Mouse (Mus musculus): ENCODE measurements around the gene Zfp398. TPM values are rescaled to one million over a fixed set of nuclear protein-coding genes. Genes with fewer than 3 reads are reported as not detected.
A peak's percentile ranks its signal among the peaks of the same experiment; 100 is the strongest.
"Not testable (repeated sequence)": the region's sequence is repeated elsewhere in the genome, so short reads cannot be mapped to it uniquely, and the experiment has no call there.

Zfp398 gene
- polyA plus RNA-seq, 1 experiment from 2014 or later: 18.6 TPM

DNA sequence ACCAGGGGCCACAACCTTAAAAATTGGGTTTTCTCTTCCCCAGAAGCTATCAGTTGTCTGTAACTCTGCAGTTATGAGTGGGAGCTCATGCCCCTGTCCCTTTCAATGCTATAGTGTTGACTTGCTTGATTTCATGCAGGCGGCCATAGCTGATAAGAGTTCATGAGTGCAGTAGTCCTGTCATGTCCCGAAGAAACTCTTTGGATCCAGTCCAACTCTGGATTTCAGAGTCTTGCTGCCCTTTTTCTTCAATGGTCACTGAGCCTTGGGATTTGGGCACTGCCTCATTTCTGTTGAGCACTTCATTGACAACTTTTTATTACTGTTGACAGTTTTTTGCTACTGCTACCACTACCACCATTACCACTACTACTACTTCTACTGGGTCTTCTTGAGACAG is 2.2 kb downstream of the Zfp398 start:
- no peak overlapping the region for H3K27ac ChIP-seq

DNA sequence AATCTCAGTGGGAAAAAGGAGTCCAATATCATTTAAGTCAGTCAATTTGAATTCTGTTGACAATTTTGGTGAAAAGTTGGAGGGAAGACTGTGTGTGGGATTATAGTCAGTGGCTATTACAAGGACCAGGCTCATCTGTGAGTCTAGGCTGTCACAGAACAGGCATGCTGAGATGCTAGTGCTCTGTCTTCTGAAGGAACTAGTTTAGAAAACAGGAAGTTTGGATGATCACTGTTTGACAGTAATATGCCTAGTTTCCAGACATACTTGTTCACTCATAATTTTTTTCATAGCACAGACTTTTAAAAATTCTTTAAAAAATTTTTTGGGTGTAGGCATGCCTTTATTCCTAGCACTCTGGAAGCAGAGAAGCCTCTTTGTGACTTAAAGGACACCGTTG is 5.6 kb downstream of the Zfp398 start:
- H3K9me3 ChIP-seq (ENCODE audit: control insufficient read depth, low read length): no peaks in the 10 kb centered on the region
- ATAC-seq (ENCODE audit: low FRiP score) (no peak), DNase-seq (ENCODE audit: low spot score) (no peak)
- peaks cover 39% of the 10 kb centered on the region for H3K36me3 ChIP-seq (replicated peaks; ENCODE audit: control insufficient read depth, insufficient read depth)
- peaks cover 13% of the 10 kb centered on the region; the same call in 1 of the 2 replicates for H3K4me1 ChIP-seq (replicated peaks; ENCODE audit: control insufficient read depth, insufficient read depth, low read length)
- 95% methylated on average over 1 of the region's 1 CpGs for WGBS
- H3K4me2 ChIP-seq (replicated peaks): no peak overlapping the region
- no peak overlapping the region for H3K4me3 ChIP-seq (replicated peaks; ENCODE audit: low read length)
- no peak overlapping the region for H3K9ac ChIP-seq
- H3K27me3 ChIP-seq (ENCODE audit: control insufficient read depth, insufficient read depth, low read length): no peaks in the 10 kb centered on the region
- no peak overlapping the region for H3K27ac ChIP-seq

More for the DNA sequence above, 2.2 kb downstream of the Zfp398 start:
- Histone ChIP-seq H3K36me3 (replicated peaks; ENCODE audit: control insufficient read depth, insufficient read depth) (peaks cover 19% of the 10 kb centered on the region), H3K4me1 (replicated peaks; ENCODE audit: control insufficient read depth, insufficient read depth, low read length) (peaks cover 13% of the 10 kb centered on the region; the same call in 1 of the 2 replicates), H3K4me2 (replicated peaks) (no peak overlapping the region), H3K27me3 (ENCODE audit: control insufficient read depth, insufficient read depth, low read length) (no peaks in the 10 kb centered on the region), H3K4me3 (replicated peaks; ENCODE audit: low read length) (no peak overlapping the region), H3K9me3 (ENCODE audit: control insufficient read depth, low read length) (no peaks in the 10 kb centered on the region), H3K9ac (0 out of 2 replicates have a peak overlapping the region, but pooled peaks have one; percentile 6)
- ATAC-seq (ENCODE audit: low FRiP score) (no peak), DNase-seq (ENCODE audit: low spot score) (no peak)
- WGBS: 84% methylated on average over 2 of the region's 2 CpGs

DNA sequence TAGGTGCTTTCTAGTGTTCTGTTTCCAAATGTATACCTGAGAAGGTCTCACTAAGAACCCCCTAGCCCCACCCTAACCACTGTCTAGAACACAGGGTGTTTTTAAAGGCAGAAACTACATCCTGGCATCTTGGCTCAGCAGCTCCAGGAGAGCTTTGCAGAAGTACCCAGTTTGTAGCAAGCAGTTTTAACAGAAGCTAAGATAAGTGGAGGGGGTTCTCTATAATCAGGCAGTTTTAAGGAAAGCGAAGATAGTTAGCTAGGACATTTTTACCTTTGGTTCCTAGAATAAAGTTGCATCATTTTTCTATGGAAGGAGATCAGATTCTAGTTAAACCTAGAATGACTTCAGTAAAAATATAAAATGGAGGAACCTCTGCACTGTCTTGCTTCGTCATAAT is 6.4 kb downstream of the Zfp398 start:
- peaks cover 10% of the 10 kb centered on the region; the same call in 1 of the 2 replicates for H3K4me1 ChIP-seq (replicated peaks; ENCODE audit: control insufficient read depth, insufficient read depth, low read length)
- no peak overlapping the region for H3K27ac ChIP-seq
- H3K9me3 ChIP-seq (ENCODE audit: control insufficient read depth, low read length): no peaks in the 10 kb centered on the region
- H3K4me2 ChIP-seq (replicated peaks): no peak overlapping the region
- DNase-seq (ENCODE audit: low spot score) (no peak), ATAC-seq (ENCODE audit: low FRiP score) (no peak)
- no peak overlapping the region for H3K4me3 ChIP-seq (replicated peaks; ENCODE audit: low read length)
- H3K36me3 ChIP-seq (replicated peaks; ENCODE audit: control insufficient read depth, insufficient read depth): peaks cover 39% of the 10 kb centered on the region
- H3K9ac ChIP-seq: no peak overlapping the region
- 95% methylated on average over 2 of the region's 2 CpGs for WGBS
- H3K27me3 ChIP-seq (ENCODE audit: control insufficient read depth, insufficient read depth, low read length): no peaks in the 10 kb centered on the region

DNA sequence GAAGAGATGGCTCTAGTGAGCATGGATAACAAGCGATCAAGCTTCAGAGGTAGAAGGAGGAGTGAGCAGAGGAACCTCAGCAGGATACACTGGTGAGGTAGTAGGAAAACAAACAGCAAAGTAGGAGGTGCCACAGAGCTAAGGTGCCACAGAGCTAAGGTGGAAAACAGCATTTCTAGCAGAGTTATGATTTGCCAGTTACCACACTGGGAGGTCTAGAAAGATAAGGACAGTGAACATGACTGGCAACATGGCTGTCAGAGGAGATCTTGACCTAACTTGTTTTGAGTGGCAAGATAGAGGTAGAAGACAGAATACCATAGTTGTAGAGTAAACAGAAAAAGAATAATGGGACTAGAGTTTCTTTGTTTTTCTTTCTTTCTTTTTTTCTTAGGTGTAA is 6.9 kb downstream of the Zfp398 start:
- no peak for ATAC-seq (ENCODE audit: low FRiP score)
- Histone ChIP-seq H3K27ac (no peak overlapping the region), H3K36me3 (replicated peaks; ENCODE audit: control insufficient read depth, insufficient read depth) (peaks cover 39% of the 10 kb centered on the region), H3K4me1 (replicated peaks; ENCODE audit: control insufficient read depth, insufficient read depth, low read length) (peaks cover 7% of the 10 kb centered on the region; the same call in 1 of the 2 replicates), H3K9me3 (ENCODE audit: control insufficient read depth, low read length) (no peaks in the 10 kb centered on the region), H3K4me2 (replicated peaks) (no peak overlapping the region), H3K9ac (no peak overlapping the region), H3K27me3 (ENCODE audit: control insufficient read depth, insufficient read depth, low read length) (no peaks in the 10 kb centered on the region), H3K4me3 (replicated peaks; ENCODE audit: low read length) (no peak overlapping the region)
- DNase-seq (ENCODE audit: low spot score): no peak
- WGBS: 100% methylated on average over 1 of the region's 1 CpGs

DNA sequence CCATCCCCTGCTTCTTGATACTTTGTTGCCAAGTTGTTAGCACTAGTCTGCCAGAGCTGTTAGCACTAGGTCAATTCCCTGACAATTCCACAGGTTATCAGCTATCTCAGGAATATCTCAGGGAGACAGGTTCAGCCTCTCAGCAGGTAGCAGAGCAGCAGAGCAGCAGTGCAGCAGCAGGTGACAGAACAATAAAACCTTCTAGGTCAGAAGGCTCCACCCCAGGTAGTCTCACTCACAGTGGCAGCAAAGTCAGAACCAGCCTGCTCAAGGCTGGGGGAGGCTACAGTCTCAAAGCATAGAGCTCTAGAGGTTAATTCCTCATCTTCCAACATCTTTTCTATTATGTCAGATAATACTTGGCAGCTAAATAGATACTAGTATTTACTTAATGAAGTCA is 10.3 kb downstream of the Zfp398 start:
- ATAC-seq (ENCODE audit: low FRiP score): no peak

DNA sequence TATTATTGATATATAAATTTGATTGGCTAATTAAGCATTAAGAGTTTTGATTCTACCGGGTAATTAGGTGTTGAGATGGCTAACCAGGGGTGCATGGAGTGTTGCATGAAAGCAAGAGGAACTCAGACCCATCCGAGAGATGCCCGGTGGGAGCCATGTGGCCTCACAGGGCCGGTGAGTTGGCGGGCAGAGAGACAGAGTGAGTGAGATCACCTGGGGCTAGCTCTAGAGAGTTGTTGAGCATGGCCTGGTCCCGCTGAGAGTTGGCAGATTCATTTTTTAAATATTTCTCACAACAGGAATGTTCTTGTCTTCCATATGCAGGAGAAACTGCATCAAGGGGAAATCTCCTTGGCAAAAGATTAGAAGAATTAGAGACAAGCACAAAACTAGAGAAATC is 21.8 kb downstream of the Zfp398 start:
- no peaks in the 10 kb centered on the region for H3K9me3 ChIP-seq (ENCODE audit: control insufficient read depth, low read length)
- 95% methylated on average over 6 of the region's 6 CpGs for WGBS
- H3K9ac ChIP-seq: no peak overlapping the region
- no peak for DNase-seq (ENCODE audit: low spot score)
- H3K4me3 ChIP-seq (replicated peaks; ENCODE audit: low read length): no peak overlapping the region
- no peak overlapping the region for H3K4me2 ChIP-seq (replicated peaks)
- no peaks in the 10 kb centered on the region for H3K4me1 ChIP-seq (replicated peaks; ENCODE audit: control insufficient read depth, insufficient read depth, low read length)
- H3K27me3 ChIP-seq (ENCODE audit: control insufficient read depth, insufficient read depth, low read length): no peaks in the 10 kb centered on the region
- no peak overlapping the region for H3K27ac ChIP-seq
- H3K36me3 ChIP-seq (replicated peaks; ENCODE audit: control insufficient read depth, insufficient read depth): peaks cover 52% of the 10 kb centered on the region
- ATAC-seq (ENCODE audit: low FRiP score): no peak

More for the DNA sequence above, 10.3 kb downstream of the Zfp398 start:
- Histone ChIP-seq H3K9ac (no peak overlapping the region), H3K4me1 (replicated peaks; ENCODE audit: control insufficient read depth, insufficient read depth, low read length) (no peaks in the 10 kb centered on the region), H3K9me3 (ENCODE audit: control insufficient read depth, low read length) (no peaks in the 10 kb centered on the region), H3K4me2 (replicated peaks) (no peak overlapping the region), H3K4me3 (replicated peaks; ENCODE audit: low read length) (no peak overlapping the region), H3K36me3 (replicated peaks; ENCODE audit: control insufficient read depth, insufficient read depth) (peaks cover 31% of the 10 kb centered on the region), H3K27ac (no peak overlapping the region), H3K27me3 (ENCODE audit: control insufficient read depth, insufficient read depth, low read length) (no peaks in the 10 kb centered on the region)
- no peak for DNase-seq (ENCODE audit: low spot score)

DNA sequence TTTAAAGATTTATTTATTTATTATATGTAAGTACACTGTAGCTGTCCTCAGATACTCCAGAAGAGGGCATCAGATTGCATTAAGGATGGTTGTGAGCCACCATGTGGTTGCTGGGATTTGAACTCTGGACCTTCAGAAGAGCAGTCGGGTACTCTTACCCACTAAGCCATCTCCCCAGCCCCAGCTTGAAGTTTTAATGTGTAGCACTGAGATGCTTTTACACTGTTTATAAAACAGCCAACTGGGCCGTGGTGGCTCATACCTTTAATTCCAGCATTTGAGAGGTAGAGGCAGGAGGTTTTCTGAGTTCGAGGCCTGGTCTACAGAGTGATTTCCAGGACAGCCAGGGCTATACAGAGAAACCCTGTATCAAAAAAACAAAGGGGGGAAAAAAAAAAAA is 22.3 kb downstream of the Zfp398 start:
- ATAC-seq (ENCODE audit: low FRiP score); H3K4me1 ChIP-seq (replicated peaks; ENCODE audit: control insufficient read depth, insufficient read depth, low read length); H3K9me3 ChIP-seq (ENCODE audit: control insufficient read depth, low read length); H3K4me3 ChIP-seq (replicated peaks; ENCODE audit: low read length); H3K9ac ChIP-seq; H3K4me2 ChIP-seq (replicated peaks); H3K27ac ChIP-seq; H3K27me3 ChIP-seq (ENCODE audit: control insufficient read depth, insufficient read depth, low read length); DNase-seq (ENCODE audit: low spot score): not testable (repeated sequence)
- peaks cover 56% of the 10 kb centered on the region for H3K36me3 ChIP-seq (replicated peaks; ENCODE audit: control insufficient read depth, insufficient read depth)
- WGBS: 93% methylated on average over 3 of the region's 3 CpGs

DNA sequence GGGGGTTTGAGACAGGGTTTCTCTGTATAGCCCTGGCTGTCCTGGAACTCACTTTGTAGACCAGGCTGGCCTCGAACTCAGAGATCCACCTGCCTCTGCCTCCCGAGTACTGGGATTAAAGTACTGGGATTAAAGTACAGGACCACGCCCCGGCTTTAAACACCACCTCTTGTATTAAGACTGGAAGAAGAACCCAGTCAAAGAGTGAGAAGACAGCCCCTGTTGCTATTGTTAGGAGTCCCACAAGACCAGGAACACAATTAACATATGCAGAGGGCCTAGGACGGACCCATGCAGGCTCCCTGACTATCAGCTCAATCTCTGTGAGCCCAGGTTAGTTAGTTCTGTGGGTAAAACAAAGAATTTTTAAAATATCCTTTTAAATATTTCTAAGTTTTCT is 36.8 kb downstream of the Zfp398 start:
- no peak overlapping the region for H3K4me3 ChIP-seq (replicated peaks; ENCODE audit: low read length)
- no peaks in the 10 kb centered on the region for H3K27me3 ChIP-seq (ENCODE audit: control insufficient read depth, insufficient read depth, low read length)

DNA sequence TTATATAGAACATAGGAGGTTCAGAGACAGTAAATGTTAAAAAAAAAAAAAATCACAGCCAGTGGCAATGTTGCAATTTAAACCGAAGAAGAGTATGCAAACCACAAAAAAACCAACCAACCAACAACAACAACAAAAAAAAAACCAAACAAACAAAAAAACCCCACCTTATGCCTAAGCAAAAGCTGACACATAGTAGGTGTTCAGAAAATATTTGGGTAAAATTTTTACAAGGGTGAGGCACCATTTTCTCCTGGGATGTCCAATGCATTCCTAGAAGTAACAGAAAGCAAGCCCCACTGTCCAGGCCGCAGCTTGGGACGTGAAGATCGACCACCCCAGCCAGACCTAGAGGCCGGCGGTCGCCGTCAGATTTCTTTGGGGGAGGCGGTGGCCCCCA is 41.6 kb downstream of the Zfp398 start, which contains the start of gene Zfp282:
TSS of gene Zfp282 (plus strand) at position 147 of the 400 bp plus-strand sequence.
- no peak for DNase-seq (ENCODE audit: low spot score)
- peak within 1 kb of the TSS; percentile 94 for H3K27ac ChIP-seq
- 7% methylated on average over 9 of the region's 9 CpGs for WGBS
- H3K27me3 ChIP-seq (ENCODE audit: control insufficient read depth, insufficient read depth, low read length): no peaks in the 10 kb centered on the region
- no peaks in the 10 kb centered on the region for H3K9me3 ChIP-seq (ENCODE audit: control insufficient read depth, low read length)
- H3K36me3 ChIP-seq (replicated peaks; ENCODE audit: control insufficient read depth, insufficient read depth): peaks cover 24% of the 10 kb centered on the region
- peak within 1 kb of the TSS; percentile 85 for H3K9ac ChIP-seq
- no peak for ATAC-seq (ENCODE audit: low FRiP score)
- H3K4me1 ChIP-seq (replicated peaks; ENCODE audit: control insufficient read depth, insufficient read depth, low read length): peaks cover 14% of the 10 kb centered on the region
- H3K4me3 ChIP-seq (replicated peaks; ENCODE audit: low read length): peak within 1 kb of the TSS; percentile 93
- H3K4me2 ChIP-seq (replicated peaks): peak within 1 kb of the TSS; percentile 87

More for the DNA sequence above, 36.8 kb downstream of the Zfp398 start:
- 88% methylated on average over 5 of the region's 5 CpGs for WGBS
- Histone ChIP-seq H3K4me1 (replicated peaks; ENCODE audit: control insufficient read depth, insufficient read depth, low read length) (no peaks in the 10 kb centered on the region), H3K4me2 (replicated peaks) (no peak overlapping the region), H3K9ac (no peak overlapping the region), H3K9me3 (ENCODE audit: control insufficient read depth, low read length) (no peaks in the 10 kb centered on the region), H3K27ac (no peak overlapping the region), H3K36me3 (replicated peaks; ENCODE audit: control insufficient read depth, insufficient read depth) (peaks cover 28% of the 10 kb centered on the region)
- DNase-seq (ENCODE audit: low spot score) (no peak), ATAC-seq (ENCODE audit: low FRiP score) (no peak)
